ENCODE assay signal across 24 mouse cellular contexts in the genomic region with DNA sequence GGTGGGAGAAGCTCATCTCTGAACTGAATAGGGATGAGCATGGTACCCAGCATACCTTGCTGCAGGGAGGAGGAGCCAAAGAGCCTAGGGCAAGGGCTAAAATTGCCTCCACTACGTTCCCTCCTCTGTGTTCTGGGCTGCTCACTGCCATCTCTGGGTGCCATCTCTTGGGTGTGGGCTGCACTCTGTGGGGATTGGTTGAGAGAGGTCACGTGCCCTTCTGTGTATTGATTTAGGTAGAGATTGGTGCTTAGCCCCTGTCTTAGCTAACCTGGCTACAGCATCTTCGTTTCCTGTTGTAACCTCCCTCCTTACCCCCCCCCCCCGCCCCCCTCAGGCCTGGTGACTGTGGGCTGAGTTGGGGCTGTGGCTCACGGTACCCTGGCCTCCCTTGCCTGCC.
"Had no signal": no experiment of that assay in that cellular context is flagged by ENCODE, and none has a peak within 500 bp of the region (broad histone marks: within the 10 kb centered on the region; RNA-seq: fewer than 3 reads in every experiment).

No protein-coding gene starts in this region.

- H3K4me3 ChIP-seq: embryonic facial prominence, embryonic 10.5 days; embryonic facial prominence, embryonic 12.5 days; embryonic facial prominence, embryonic 13.5 days; embryonic facial prominence, embryonic 15.5 days; erythroblast, embryonic 14.5 days; forebrain, embryonic 10.5 days; forebrain, embryonic 12.5 days; forebrain, embryonic 13.5 days; forebrain, embryonic 15.5 days; gastrocnemius, adult 2 months; heart, adult 2 months had no signal

- H3K27me3 ChIP-seq: embryonic facial prominence, embryonic 12.5 days; embryonic facial prominence, embryonic 13.5 days; embryonic facial prominence, embryonic 15.5 days; forebrain, embryonic 12.5 days; forebrain, embryonic 13.5 days; forebrain, embryonic 15.5 days had no signal

- H3K9ac ChIP-seq: embryonic facial prominence, embryonic 12.5 days; embryonic facial prominence, embryonic 13.5 days; embryonic facial prominence, embryonic 15.5 days; forebrain, embryonic 12.5 days; forebrain, embryonic 13.5 days; forebrain, embryonic 15.5 days; forebrain, postnatal 0 days had no signal

- H3K9me3 ChIP-seq: embryonic facial prominence, embryonic 10.5 days; embryonic facial prominence, embryonic 12.5 days; embryonic facial prominence, embryonic 13.5 days; embryonic facial prominence, embryonic 15.5 days; forebrain, embryonic 10.5 days; forebrain, embryonic 12.5 days; forebrain, embryonic 13.5 days; forebrain, embryonic 15.5 days had no signal

- H3K4me1 ChIP-seq: embryonic facial prominence, embryonic 10.5 days; embryonic facial prominence, embryonic 12.5 days; embryonic facial prominence, embryonic 13.5 days; embryonic facial prominence, embryonic 15.5 days; forebrain, embryonic 10.5 days; forebrain, embryonic 12.5 days had no signal

- DNase-seq: cerebellum, postnatal 10 days; cerebellum, postnatal 14 days; cerebellum, postnatal 25 days; cerebellum, postnatal 36 days; embryo, embryonic 11 days; forebrain, postnatal 0 days; gastrocnemius, adult 2 months; gastrocnemius, postnatal 10 days; gastrocnemius, postnatal 14 days; gastrocnemius, postnatal 25 days; gastrocnemius, postnatal 36 days; heart, adult 11 months; heart, adult 18-20 months; heart, adult 2 months had no signal

- H3K36me3 ChIP-seq: embryonic facial prominence, embryonic 10.5 days; embryonic facial prominence, embryonic 12.5 days; embryonic facial prominence, embryonic 13.5 days; embryonic facial prominence, embryonic 15.5 days; forebrain, embryonic 10.5 days; forebrain, embryonic 12.5 days; forebrain, embryonic 15.5 days had no signal

- H3K4me2 ChIP-seq: embryonic facial prominence, embryonic 12.5 days; embryonic facial prominence, embryonic 13.5 days; embryonic facial prominence, embryonic 15.5 days; forebrain, embryonic 12.5 days; forebrain, embryonic 13.5 days; forebrain, embryonic 15.5 days; heart, embryonic 11.5 days had no signal

- H3K27ac ChIP-seq: embryonic facial prominence, embryonic 10.5 days; embryonic facial prominence, embryonic 12.5 days; embryonic facial prominence, embryonic 13.5 days; embryonic facial prominence, embryonic 15.5 days; forebrain, embryonic 10.5 days; forebrain, embryonic 12.5 days; forebrain, embryonic 13.5 days; forebrain, embryonic 15.5 days; gastrocnemius, adult 2 months; heart, adult 2 months had no signal
